Mouse (Mus musculus) heart, postnatal 0 days (tissue): ENCODE results near the gene Sycp1. TPM values are rescaled to one million over a fixed set of nuclear protein-coding genes. Genes with fewer than 3 reads are reported as not detected.
A peak's percentile ranks its signal among the peaks of the same experiment; 100 is the strongest.

ENCODE experiments used
- ATAC-seq: fragments of 200-750 bp; cut with Nextera tagmentation; 2 replicates; pipeline ENCODE4 v1.8.0; 2017; ENCODE audit warnings: low read depth, moderate number of reproducible peaks, moderate library complexity; ENCODE audit not compliant: insufficient read depth
- DNase-seq: peaks from one replicate; pipeline ENCODE4 v3.0.0-alpha.2; 2016; ENCODE audit warnings: low spot score
- H3K27ac ChIP-seq: fragments of 300-500 bp; sonication (generic); 2 replicates; pipeline ENCODE4 v1.5.1; 2014; ENCODE audit warnings: low read depth, mild to moderate bottlenecking
- H3K27me3 ChIP-seq: fragments of 300-500 bp; sonication (generic); 2 replicates; pipeline ENCODE4 v1.6.1; 2014; ENCODE audit warnings: low read length, mixed read lengths; ENCODE audit not compliant: control insufficient read depth, insufficient read depth
- H3K36me3 ChIP-seq: fragments of 300-500 bp; sonication (generic); replicated peaks from 2 replicates; pipeline ENCODE4 v1.6.1; 2014; ENCODE audit warnings: low read length, mixed read lengths; ENCODE audit not compliant: control insufficient read depth, insufficient read depth
- H3K4me1 ChIP-seq: fragments of 300-500 bp; sonication (generic); 2 replicates; pipeline ENCODE4 v1.6.1; 2014; ENCODE audit warnings: antibody characterized with exemption; ENCODE audit not compliant: control insufficient read depth, insufficient read depth
- H3K4me2 ChIP-seq: fragments of 300-500 bp; sonication (generic); 2 replicates; pipeline ENCODE4 v1.6.1; 2014; ENCODE audit warnings: low read depth, mild to moderate bottlenecking, low read length, moderate library complexity
- H3K4me3 ChIP-seq: fragments of 300-500 bp; sonication (generic); 2 replicates; pipeline ENCODE4 v1.5.1; 2014; ENCODE audit warnings: low read depth, low read length
- H3K9ac ChIP-seq: fragments of 300-500 bp; sonication (generic); replicated peaks from 2 replicates; pipeline ENCODE4 v1.6.1; 2014; ENCODE audit warnings: low read depth, low read length, mixed read lengths
- H3K9me3 ChIP-seq: fragments of 300-500 bp; sonication (generic); replicated peaks from 2 replicates; pipeline ENCODE4 v1.6.1; 2016; ENCODE audit warnings: low read length; ENCODE audit not compliant: control insufficient read depth
- CTCF ChIP-seq: IDR thresholded peaks from 2 replicates; pipeline ENCODE4 v1.5.1; 2016; ENCODE audit warnings: antibody characterized with exemption, control low read depth, low read depth
- EP300 ChIP-seq: IDR thresholded peaks from 2 replicates; pipeline ENCODE4 v1.6.1; 2016; ENCODE audit warnings: antibody characterized with exemption, low read depth
- WGBS: fragments of 180-500 bp; shearing (Covaris S2); extraction: QIAGEN DNeasy Blood & Tissue Kit; methylation state at CpG from one replicate; pipeline ENCODE4 v1.1.7; 2014; 5-methylcytosine and 5-hydroxymethylcytosine counted together
- polyA plus RNA-seq: library from polyadenylated mRNA; unstranded; fragments of >200 nt; fragmentation: Nextera tagmentation; extraction: Ambion mirVana; gene quantifications from 2 replicates; pipeline ENCODE4 v1.2.1, GENCODE M21; 2015
- total RNA-seq: library from RNA; depleted of rRNA; stranded (reverse); fragments of >200 nt; gene quantifications from 2 replicates; pipeline ENCODE4 v1.2.3, GENCODE M21; 2014; ENCODE audit warnings: low replicate concordance

Sycp1 gene
- total and polyA plus RNA-seq, 2 experiments from 2014 or later = not detected

DNA sequence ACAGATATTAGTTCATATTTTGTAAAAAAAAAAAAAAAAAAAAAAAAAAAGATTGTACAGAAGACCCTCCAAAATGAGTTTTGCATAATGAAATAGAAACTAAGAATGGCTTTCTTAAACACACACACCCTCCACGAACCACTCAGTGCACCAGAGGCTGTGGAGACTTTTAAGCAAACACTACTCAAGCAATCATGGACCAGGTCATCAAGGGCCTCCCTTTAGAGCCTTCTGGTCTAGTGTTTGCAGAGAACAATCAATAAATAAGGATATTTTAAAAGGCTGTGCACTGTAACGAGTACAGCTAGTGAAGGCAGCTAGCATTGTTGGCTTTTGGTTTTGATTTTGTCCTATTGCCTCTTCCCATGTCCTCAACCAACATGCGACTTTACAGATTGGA lies 10.4 kb upstream of the Sycp1 start:
- Histone ChIP-seq H3K36me3 (no peaks in the 10 kb centered on the region), H3K4me2 (no peak overlapping the region), H3K27me3 (no peaks in the 10 kb centered on the region), H3K27ac (no peak overlapping the region), H3K9ac (no peak overlapping the region), H3K9me3 (no peaks in the 10 kb centered on the region), H3K4me3 (no peak overlapping the region), H3K4me1 (no peaks in the 10 kb centered on the region)
- 79% methylated on average over 3 of the region's 3 CpGs for WGBS
- no peak for TF ChIP-seq EP300
- no peak for TF ChIP-seq CTCF
- ATAC-seq (no peak), DNase-seq (no peak)

DNA sequence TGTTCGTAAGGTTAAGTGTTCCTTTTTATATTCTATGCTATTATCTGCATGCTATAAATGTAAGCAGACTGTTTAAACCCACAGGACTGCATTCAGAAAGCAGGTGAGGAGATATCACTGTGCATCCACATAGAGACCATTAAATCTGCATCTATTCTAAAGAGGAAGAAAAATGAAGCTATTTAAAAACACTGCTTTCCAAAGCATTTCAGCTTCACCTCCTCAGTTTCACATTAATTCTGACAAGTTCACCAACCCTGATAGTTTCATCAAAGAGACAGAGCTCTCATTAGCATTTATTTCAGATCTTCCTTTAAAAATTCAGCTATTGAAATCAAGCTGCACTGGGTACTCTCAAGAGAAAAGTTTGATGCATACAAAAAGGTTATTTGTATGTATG lies 2.2 kb upstream of the Sycp1 start:
- no peaks in the 10 kb centered on the region; the same call in 1 of the 2 replicates for H3K9me3 ChIP-seq
- no peaks in the 10 kb centered on the region for H3K36me3 ChIP-seq
- no peaks in the 10 kb centered on the region for H3K4me1 ChIP-seq
- no peak overlapping the region for H3K4me3 ChIP-seq
- no peaks in the 10 kb centered on the region for H3K27me3 ChIP-seq
- no peak overlapping the region for H3K4me2 ChIP-seq
- no peak overlapping the region for H3K9ac ChIP-seq
- no peak overlapping the region for H3K27ac ChIP-seq
- TF ChIP-seq EP300 (no peak), CTCF (no peak)
- DNase-seq = no peak
- WGBS = 71% methylated on average over 1 of the region's 1 CpGs
- no peak for ATAC-seq

GRCm38 (mm10) chr3:102899136-102899535 lies 36.8 kb downstream of the Sycp1 start:
- no peak for TF ChIP-seq CTCF
- no peak for TF ChIP-seq EP300
- ATAC-seq (no peak), DNase-seq (no peak)
- H3K27me3 ChIP-seq = no peaks in the 10 kb centered on the region
- no peaks in the 10 kb centered on the region for H3K36me3 ChIP-seq
- WGBS = 93% methylated on average over 1 of the region's 1 CpGs
- H3K4me1 ChIP-seq = no peaks in the 10 kb centered on the region
- no peak overlapping the region for H3K4me3 ChIP-seq
- H3K4me2 ChIP-seq = no peak overlapping the region
- no peak overlapping the region for H3K27ac ChIP-seq
- H3K9me3 ChIP-seq = no peaks in the 10 kb centered on the region
- no peak overlapping the region for H3K9ac ChIP-seq

DNA sequence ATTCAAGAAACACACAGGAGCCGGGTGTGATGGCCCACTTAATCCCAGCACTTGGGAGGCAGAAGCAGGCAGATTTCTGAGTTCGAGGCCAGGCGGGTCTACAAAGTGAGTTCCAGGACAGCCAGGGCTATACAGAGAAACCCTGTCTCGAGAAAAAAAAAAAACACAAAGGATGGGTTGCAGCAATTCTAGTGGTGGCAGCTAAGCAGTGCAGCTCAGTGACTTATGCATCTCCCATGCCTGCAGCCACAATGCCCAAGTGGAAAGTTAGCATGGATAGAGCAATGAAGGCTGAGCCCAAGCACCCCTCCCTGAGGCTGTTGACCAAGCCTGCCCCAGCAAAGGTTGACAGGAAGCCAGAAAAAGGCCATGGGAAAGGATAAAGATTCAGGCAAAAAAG lies 55.4 kb downstream of the Sycp1 start:
- Histone ChIP-seq H3K4me1 (no peaks in the 10 kb centered on the region), H3K4me2 (no peak overlapping the region), H3K9ac (no peak overlapping the region), H3K9me3 (no peaks in the 10 kb centered on the region), H3K27me3 (no peaks in the 10 kb centered on the region), H3K27ac (no peak overlapping the region), H3K36me3 (no peaks in the 10 kb centered on the region), H3K4me3 (no peak overlapping the region)
- TF ChIP-seq CTCF = no peak
- no peak for TF ChIP-seq EP300
- DNase-seq (no peak), ATAC-seq (no peak)
- WGBS = 66% methylated on average over 4 of the region's 4 CpGs

GRCm38 (mm10) chr3:102848661-102849060 lies 87.2 kb downstream of the Sycp1 start:
- TF ChIP-seq CTCF (no peak), EP300 (no peak)
- Histone ChIP-seq H3K27me3 (no peaks in the 10 kb centered on the region), H3K9me3 (no peaks in the 10 kb centered on the region), H3K4me2 (no peak overlapping the region), H3K27ac (no peak overlapping the region), H3K4me3 (no peak overlapping the region), H3K36me3 (no peaks in the 10 kb centered on the region), H3K4me1 (no peaks in the 10 kb centered on the region), H3K9ac (no peak overlapping the region)
- ATAC-seq = no peak
- DNase-seq = no peak

GRCm38 (mm10) chr3:102842386-102842785 lies 93.5 kb downstream of the Sycp1 start:
- WGBS = 33% methylated on average over 1 of the region's 1 CpGs
- H3K9me3 ChIP-seq = no peaks in the 10 kb centered on the region
- H3K27ac ChIP-seq = no peak overlapping the region
- peak; percentile 16; the same call in 1 of the 2 replicates for TF ChIP-seq CTCF
- TF ChIP-seq EP300 = no peak
- H3K4me1 ChIP-seq = no peaks in the 10 kb centered on the region
- no peaks in the 10 kb centered on the region for H3K36me3 ChIP-seq
- H3K9ac ChIP-seq = no peak overlapping the region
- ATAC-seq = no peak
- H3K4me2 ChIP-seq = no peak overlapping the region
- no peaks in the 10 kb centered on the region for H3K27me3 ChIP-seq
- DNase-seq = no peak
- no peak overlapping the region for H3K4me3 ChIP-seq
